Mouse (Mus musculus) embryo, embryonic 10.5 days (tissue): Measurements from ENCODE around the gene Ppp1r13b.

ENCODE experiments used
- DNase-seq: peaks from one replicate; pipeline ENCODE4 v3.0.0-alpha.2; 2015; ENCODE audit warnings: low spot score

Gene Ppp1r13b

GRCm38 (mm10) chr12:111882022-111882421 is 25.9 kb downstream of the Ppp1r13b start:
- no peak for DNase-seq

GRCm38 (mm10) chr12:111878213-111878612 is 29.7 kb downstream of the Ppp1r13b start:
- DNase-seq: peak; percentile 92

- DNase-seq: no peak
Observed at GRCm38 (mm10) chr12:111875499-111875898, 32.4 kb downstream of the Ppp1r13b start.

- DNase-seq: no peak
Observed at GRCm38 (mm10) chr12:111874601-111875140, 33.2 kb downstream of the Ppp1r13b start.

- DNase-seq: no peak
Observed at GRCm38 (mm10) chr12:111872079-111872478, 35.8 kb downstream of the Ppp1r13b start.

GRCm38 (mm10) chr12:111870811-111871210 is 37.1 kb downstream of the Ppp1r13b start:
- no peak for DNase-seq

GRCm38 (mm10) chr12:111869806-111870205 is 38.1 kb downstream of the Ppp1r13b start:
- no peak for DNase-seq

GRCm38 (mm10) chr12:111864206-111864824 is 43.6 kb downstream of the Ppp1r13b start:
- DNase-seq: no peak

- no peak for DNase-seq
Observed at GRCm38 (mm10) chr12:111855448-111855847, 52.5 kb downstream of the Ppp1r13b start.

GRCm38 (mm10) chr12:111853546-111853945 is 54.4 kb downstream of the Ppp1r13b start:
- DNase-seq: no peak

GRCm38 (mm10) chr12:111853011-111853436 is 54.9 kb downstream of the Ppp1r13b start:
- DNase-seq: peak; percentile 12

- no peak for DNase-seq
Observed at GRCm38 (mm10) chr12:111851745-111852144, 56.2 kb downstream of the Ppp1r13b start.

- peak; percentile 17 for DNase-seq
Observed at GRCm38 (mm10) chr12:111851235-111851634, 56.7 kb downstream of the Ppp1r13b start.

- DNase-seq: peak; percentile 15
Observed at GRCm38 (mm10) chr12:111848300-111848798, 59.6 kb downstream of the Ppp1r13b start.

GRCm38 (mm10) chr12:111846815-111847214 is 61.1 kb downstream of the Ppp1r13b start:
- DNase-seq: no peak

GRCm38 (mm10) chr12:111845953-111846352 is 62.0 kb downstream of the Ppp1r13b start:
- no peak for DNase-seq

- no peak for DNase-seq
Observed at GRCm38 (mm10) chr12:111843470-111843869, 64.4 kb downstream of the Ppp1r13b start.

GRCm38 (mm10) chr12:111842565-111843433 is 65.1 kb downstream of the Ppp1r13b start:
- DNase-seq: peak; percentile 16

- no peak for DNase-seq
Observed at GRCm38 (mm10) chr12:111833457-111833856, 74.5 kb downstream of the Ppp1r13b start.

- no peak for DNase-seq
Observed at GRCm38 (mm10) chr12:111832643-111833042, 75.3 kb downstream of the Ppp1r13b start.

- DNase-seq: no peak
Observed at GRCm38 (mm10) chr12:111830375-111830774, 77.5 kb downstream of the Ppp1r13b start.

- DNase-seq: no peak
Observed at GRCm38 (mm10) chr12:111829954-111830353, 78.0 kb downstream of the Ppp1r13b start.

GRCm38 (mm10) chr12:111829447-111829846 is 78.5 kb downstream of the Ppp1r13b start:
- DNase-seq: no peak
